Mouse (Mus musculus): Measurements from ENCODE around the gene Tex19.2.

DNA sequence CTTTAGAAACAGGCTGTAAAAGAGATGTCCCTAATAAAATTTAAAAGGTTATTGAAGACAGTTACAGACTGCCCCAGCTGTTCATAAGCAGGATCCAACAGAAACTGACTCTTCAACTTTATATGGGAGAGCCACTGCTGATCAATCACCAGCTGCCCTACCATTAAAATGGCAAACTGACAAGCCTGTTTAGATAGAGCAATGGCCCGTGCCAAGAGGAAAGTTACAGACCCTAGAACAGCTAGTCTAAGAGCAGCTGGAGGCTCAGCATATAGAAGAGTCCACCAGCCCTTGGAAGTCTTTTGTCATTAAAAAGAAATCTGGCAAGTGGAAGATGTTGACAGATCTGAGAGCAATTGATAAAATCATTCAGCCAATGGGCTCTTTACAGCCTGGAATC lies 16.1 kb upstream of the Tex19.2 start:
- TF ChIP-seq CTCF (IDR thresholded peaks at IDR 0.05; ENCODE audit: borderline replicate concordance, insufficient read depth, low read depth, low read length) (no peak), POLR2A (IDR thresholded peaks at IDR 0.05; ENCODE audit: borderline replicate concordance, insufficient read depth, low read length) (no peak)
